Mouse (Mus musculus) lung, embryonic 16.5 days (tissue): ENCODE measurements around the gene Dock8. TPM values are rescaled to one million over a fixed set of nuclear protein-coding genes. Genes with fewer than 3 reads are reported as not detected.

Experiments
- ATAC-seq: fragments of 200-750 bp; cut with Nextera tagmentation; 2 replicates; pipeline ENCODE4 v1.8.0; 2017; ENCODE audit warnings: low read depth, mild to moderate bottlenecking, moderate library complexity
- H3K27ac ChIP-seq: fragments of 300-500 bp; sonication (generic); 2 replicates; pipeline ENCODE4 v1.5.1; 2014; ENCODE audit warnings: mild to moderate bottlenecking, control low read depth, low read length
- H3K27me3 ChIP-seq: fragments of 300-500 bp; sonication (generic); 2 replicates; pipeline ENCODE4 v1.6.1; 2014; ENCODE audit warnings: low read depth, low read length, mixed read lengths; ENCODE audit not compliant: control insufficient read depth, insufficient read depth
- H3K36me3 ChIP-seq: fragments of 300-500 bp; sonication (generic); 2 replicates; pipeline ENCODE4 v1.6.1; 2014; ENCODE audit warnings: low read length; ENCODE audit not compliant: control insufficient read depth, insufficient read depth
- H3K4me1 ChIP-seq: fragments of 300-500 bp; sonication (generic); replicated peaks from 2 replicates; pipeline ENCODE4 v1.6.1; 2014; ENCODE audit warnings: low read length, mixed read lengths; ENCODE audit not compliant: control insufficient read depth, insufficient read depth
- H3K4me2 ChIP-seq: fragments of 300-500 bp; sonication (generic); 2 replicates; pipeline ENCODE4 v1.6.1; 2014; ENCODE audit warnings: low read depth, low read length, control low read depth
- H3K4me3 ChIP-seq: fragments of 300-500 bp; sonication (generic); 2 replicates; pipeline ENCODE4 v1.5.1; 2014; ENCODE audit warnings: mild to moderate bottlenecking, low read length, control low read depth
- H3K9ac ChIP-seq: fragments of 300-500 bp; sonication (generic); 2 replicates; pipeline ENCODE4 v1.6.1; 2014; ENCODE audit warnings: low read length, control low read depth
- H3K9me3 ChIP-seq: fragments of 300-500 bp; sonication (generic); 2 replicates; pipeline ENCODE4 v1.6.1; 2016; ENCODE audit warnings: low read length; ENCODE audit not compliant: control insufficient read depth
- WGBS: fragments of 180-500 bp; shearing (Covaris S2); extraction: QIAGEN DNeasy Blood & Tissue Kit; methylation state at CpG from one replicate; pipeline ENCODE4 v1.1.7; 2014; 5-methylcytosine and 5-hydroxymethylcytosine counted together
- polyA plus RNA-seq: library from polyadenylated mRNA; unstranded; fragments of >200 nt; fragmentation: Nextera tagmentation; extraction: Ambion mirVana; gene quantifications from 2 replicates; pipeline ENCODE4 v1.2.1, GENCODE M21; 2015

The Dock8 gene
- polyA plus RNA-seq, 1 experiment from 2014 or later, result 3.9 TPM

DNA sequence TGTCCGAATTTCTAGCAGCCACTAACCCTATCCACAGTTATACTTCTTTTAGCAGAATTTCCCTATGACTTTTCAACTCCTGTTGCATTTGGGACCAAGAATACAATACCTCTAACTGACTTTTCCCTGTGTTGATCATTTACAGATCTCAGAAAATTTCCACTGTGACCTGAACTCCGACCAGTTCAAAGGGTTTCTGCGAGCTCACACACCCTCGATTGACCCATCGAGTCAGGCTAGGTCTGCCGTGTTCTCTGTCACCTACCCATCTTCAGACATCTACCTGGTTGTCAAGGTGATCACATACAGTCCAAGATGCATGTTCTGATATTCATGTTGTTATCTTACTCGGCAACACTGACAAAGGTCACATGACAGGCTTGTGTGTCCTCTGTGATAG, 90.4 kb downstream of the Dock8 start:
- no peaks in the 10 kb centered on the region for H3K9me3 ChIP-seq
- no peak overlapping the region for H3K27ac ChIP-seq
- H3K4me3 ChIP-seq, result no peak overlapping the region
- peaks cover 3% of the 10 kb centered on the region; the same call in 1 of the 2 replicates for H3K4me1 ChIP-seq
- no peaks in the 10 kb centered on the region for H3K27me3 ChIP-seq
- no peak overlapping the region for H3K4me2 ChIP-seq
- ATAC-seq, result no peak
- no peaks in the 10 kb centered on the region for H3K36me3 ChIP-seq
- WGBS, result 85% methylated on average over 7 of the region's 7 CpGs
- no peak overlapping the region for H3K9ac ChIP-seq

DNA sequence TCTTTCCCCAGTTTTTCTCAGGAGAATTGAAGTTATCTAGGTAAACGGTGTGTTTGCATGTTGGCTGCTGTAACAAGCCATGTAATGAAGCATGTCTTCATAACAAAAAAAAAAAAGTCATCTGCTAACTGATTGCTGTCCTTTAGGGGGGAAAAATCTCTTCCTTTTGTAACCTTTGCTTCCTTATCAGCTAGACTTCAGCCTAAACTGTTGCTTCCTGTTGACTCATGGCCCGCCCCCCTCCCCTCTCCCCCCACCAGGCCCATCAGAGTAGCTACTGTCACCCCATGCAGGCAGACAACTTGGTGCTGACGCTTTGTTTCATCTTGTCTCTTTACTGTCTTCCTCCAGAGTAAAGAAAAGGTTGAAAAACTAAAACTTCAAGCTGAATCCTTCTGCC, 95.8 kb downstream of the Dock8 start:
- no peaks in the 10 kb centered on the region for H3K27me3 ChIP-seq
- H3K4me2 ChIP-seq, result no peak overlapping the region
- no peaks in the 10 kb centered on the region for H3K9me3 ChIP-seq
- H3K4me1 ChIP-seq, result 0 out of 2 replicates have a peak, but pooled peaks cover 7% of the 10 kb centered on the region
- no peak overlapping the region for H3K4me3 ChIP-seq
- WGBS, result 34% methylated on average over 3 of the region's 3 CpGs
- ATAC-seq, result no peak
- no peak overlapping the region for H3K9ac ChIP-seq
- H3K36me3 ChIP-seq, result no peaks in the 10 kb centered on the region
- no peak overlapping the region for H3K27ac ChIP-seq

DNA sequence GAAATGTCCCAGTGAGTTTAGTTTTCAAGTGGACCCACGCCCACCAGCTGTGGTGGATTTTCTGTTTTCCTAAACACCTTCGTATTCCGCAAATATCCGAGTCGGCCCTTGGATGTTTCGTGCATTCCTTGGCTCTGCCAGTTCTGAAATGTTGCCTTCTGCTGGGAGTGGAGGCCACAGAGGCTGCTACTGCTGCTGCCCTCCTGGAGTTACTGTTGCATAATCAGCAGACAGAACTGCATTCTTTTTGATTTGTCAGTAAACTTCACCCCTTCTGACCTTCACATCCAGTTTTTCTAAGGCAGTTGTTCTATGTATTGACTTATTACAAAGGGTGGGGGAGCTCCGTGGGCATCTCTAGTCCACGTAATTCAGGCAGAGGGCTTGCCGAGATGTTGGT, 97.0 kb downstream of the Dock8 start:
- H3K9ac ChIP-seq, result no peak overlapping the region
- H3K4me1 ChIP-seq, result 0 out of 2 replicates have a peak, but pooled peaks cover 7% of the 10 kb centered on the region
- no peak overlapping the region for H3K27ac ChIP-seq
- no peaks in the 10 kb centered on the region for H3K9me3 ChIP-seq
- WGBS, result 65% methylated on average over 9 of the region's 9 CpGs
- no peak for ATAC-seq
- H3K27me3 ChIP-seq, result no peaks in the 10 kb centered on the region
- H3K4me3 ChIP-seq, result no peak overlapping the region
- H3K4me2 ChIP-seq, result no peak overlapping the region
- no peaks in the 10 kb centered on the region for H3K36me3 ChIP-seq

DNA sequence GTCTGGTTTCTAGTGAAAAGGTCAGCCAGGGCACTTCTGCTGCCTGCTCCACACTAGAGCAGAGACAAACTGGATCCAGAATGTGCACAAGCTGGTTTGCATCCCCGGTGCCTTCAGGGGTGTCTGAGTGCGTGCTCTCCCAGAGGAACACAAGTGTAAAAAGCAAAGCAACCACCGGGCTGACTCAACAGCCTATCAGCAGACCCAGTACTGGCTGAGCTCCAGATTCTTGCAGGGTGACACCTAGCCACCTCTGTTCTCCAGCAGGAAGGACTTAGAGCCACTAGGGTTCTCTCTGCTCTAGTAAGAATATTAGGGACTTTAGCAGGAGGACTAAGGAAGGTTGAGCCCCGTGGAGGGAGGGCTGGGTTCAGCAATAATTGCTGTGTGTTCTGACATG, 97.7 kb downstream of the Dock8 start:
- no peaks in the 10 kb centered on the region for H3K36me3 ChIP-seq
- no peak overlapping the region for H3K4me2 ChIP-seq
- 0 out of 2 replicates have a peak, but pooled peaks cover 7% of the 10 kb centered on the region for H3K4me1 ChIP-seq
- H3K9me3 ChIP-seq, result no peaks in the 10 kb centered on the region
- ATAC-seq, result peak; percentile 41; the same call in 1 of the 2 replicates
- no peak overlapping the region for H3K4me3 ChIP-seq
- H3K27me3 ChIP-seq, result no peaks in the 10 kb centered on the region
- H3K9ac ChIP-seq, result no peak overlapping the region
- H3K27ac ChIP-seq, result no peak overlapping the region
- WGBS, result 27% methylated on average over 4 of the region's 4 CpGs

DNA sequence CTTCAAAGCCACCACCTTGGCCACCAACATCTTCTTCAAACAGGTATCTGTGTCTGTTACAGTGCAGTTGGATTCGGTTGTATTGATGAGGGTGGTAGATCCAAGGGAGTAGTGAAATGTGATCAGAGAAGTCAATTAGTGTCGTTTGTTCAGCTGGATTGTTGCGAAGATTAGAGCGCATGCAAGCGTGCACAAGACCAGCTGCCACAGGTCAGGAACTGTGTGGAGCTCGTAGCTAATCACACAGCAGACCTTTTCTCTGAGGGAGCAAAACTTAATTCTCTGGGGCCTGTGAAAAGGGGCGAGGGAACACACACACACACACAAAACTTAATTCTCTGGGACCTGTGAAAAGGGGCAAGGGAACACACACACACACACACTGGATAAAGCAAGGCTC, 98.2 kb downstream of the Dock8 start:
- Histone ChIP-seq H3K36me3 (no peaks in the 10 kb centered on the region), H3K9ac (no peak overlapping the region), H3K4me1 (0 out of 2 replicates have a peak, but pooled peaks cover 7% of the 10 kb centered on the region), H3K4me2 (no peak overlapping the region), H3K27ac (no peak overlapping the region), H3K4me3 (no peak overlapping the region), H3K27me3 (no peaks in the 10 kb centered on the region), H3K9me3 (no peaks in the 10 kb centered on the region)
- WGBS, result 47% methylated on average over 7 of the region's 7 CpGs
- ATAC-seq, result no peak

DNA sequence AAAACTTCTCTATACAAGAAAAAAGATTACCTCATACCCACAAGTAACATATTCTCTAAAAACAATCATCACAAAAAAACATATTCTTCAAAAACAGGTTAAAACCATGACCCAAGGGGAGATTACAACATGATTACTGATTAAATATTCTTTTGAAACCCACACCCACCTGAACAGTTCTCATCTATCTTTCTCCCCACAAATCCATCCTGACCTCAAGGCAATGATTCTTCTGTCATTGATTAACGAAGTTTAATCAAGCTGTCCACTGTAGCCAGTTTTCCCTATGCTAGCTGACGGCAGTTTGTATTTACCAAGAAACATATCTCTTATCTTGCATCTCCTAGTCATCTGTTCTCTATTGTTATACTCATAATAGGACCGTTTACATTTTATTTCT, 98.6 kb downstream of the Dock8 start:
- Histone ChIP-seq H3K4me1 (0 out of 2 replicates have a peak, but pooled peaks cover 7% of the 10 kb centered on the region), H3K9me3 (no peaks in the 10 kb centered on the region), H3K36me3 (no peaks in the 10 kb centered on the region), H3K4me2 (no peak overlapping the region), H3K4me3 (no peak overlapping the region), H3K27ac (no peak overlapping the region), H3K9ac (no peak overlapping the region), H3K27me3 (no peaks in the 10 kb centered on the region)
- WGBS, result 67% methylated on average over 3 of the region's 3 CpGs
- no peak for ATAC-seq

DNA sequence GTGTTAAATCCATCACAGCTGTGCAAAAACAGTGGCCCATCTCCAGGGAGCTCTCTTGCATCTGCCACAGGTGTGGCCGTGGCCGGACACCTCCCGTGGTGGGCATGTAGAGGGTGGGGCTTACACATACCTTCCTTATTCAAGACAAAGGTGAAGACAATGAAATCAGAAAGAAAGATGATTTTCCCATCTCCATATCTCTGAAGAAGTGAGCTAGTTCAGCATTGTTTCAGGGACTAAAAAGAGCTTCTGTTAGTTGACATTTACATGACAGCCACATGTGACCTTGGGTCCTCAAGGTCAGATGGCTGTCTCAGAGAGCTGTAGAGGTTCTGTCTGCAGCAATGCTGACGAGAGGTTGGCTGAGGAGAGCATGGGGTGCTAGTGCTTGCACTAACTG, 99.6 kb downstream of the Dock8 start:
- Histone ChIP-seq H3K27ac (no peak overlapping the region), H3K27me3 (no peaks in the 10 kb centered on the region), H3K4me3 (no peak overlapping the region), H3K4me1 (0 out of 2 replicates have a peak, but pooled peaks cover 7% of the 10 kb centered on the region), H3K4me2 (no peak overlapping the region), H3K36me3 (no peaks in the 10 kb centered on the region), H3K9ac (no peak overlapping the region), H3K9me3 (no peaks in the 10 kb centered on the region)
- WGBS, result 88% methylated on average over 4 of the region's 4 CpGs
- ATAC-seq, result no peak

DNA sequence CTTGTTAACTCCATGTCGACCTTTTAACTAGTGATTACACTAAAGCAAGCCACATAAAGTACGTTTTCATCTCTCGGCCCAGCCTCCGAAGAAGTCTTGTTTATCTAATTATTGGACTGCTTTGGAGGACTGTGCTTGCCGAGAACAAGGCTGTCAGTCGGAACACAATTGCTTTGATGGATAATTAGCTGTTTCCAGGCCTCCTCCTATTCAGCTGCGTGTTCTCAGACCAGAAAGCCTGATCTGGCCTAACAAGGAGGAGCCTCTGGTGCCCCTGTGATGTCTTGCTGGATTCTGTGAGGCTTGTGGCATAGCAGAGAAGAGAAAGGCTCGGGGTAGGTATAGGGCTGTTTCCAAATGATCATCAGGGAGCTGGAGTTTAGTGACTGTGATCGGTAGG, 106.3 kb downstream of the Dock8 start:
- Histone ChIP-seq H3K4me1 (no peaks in the 10 kb centered on the region), H3K4me2 (no peak overlapping the region), H3K4me3 (no peak overlapping the region), H3K27ac (no peak overlapping the region), H3K9me3 (no peaks in the 10 kb centered on the region), H3K27me3 (no peaks in the 10 kb centered on the region), H3K36me3 (no peaks in the 10 kb centered on the region), H3K9ac (no peak overlapping the region)
- ATAC-seq, result no peak
- WGBS, result 40% methylated on average over 9 of the region's 9 CpGs

DNA sequence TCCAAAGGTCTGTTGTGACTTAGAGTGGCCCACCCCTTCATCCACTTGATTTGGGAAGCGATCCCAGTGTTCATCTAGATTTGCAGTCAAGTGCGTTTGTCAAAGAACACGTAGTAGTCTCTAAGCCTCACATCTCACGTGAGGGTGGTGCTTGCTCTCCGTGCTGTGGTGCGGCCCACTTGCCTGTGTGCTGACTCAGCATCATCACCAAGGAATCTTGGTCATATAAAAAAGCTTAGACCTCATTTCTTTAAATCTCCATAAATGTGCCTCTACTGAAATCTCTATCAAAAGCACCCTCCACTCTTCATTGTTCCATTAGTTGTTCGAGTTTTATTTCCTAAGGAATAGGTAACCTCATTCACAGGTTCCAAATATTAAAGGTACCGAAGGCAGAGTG, 107.0 kb downstream of the Dock8 start:
- Histone ChIP-seq H3K36me3 (no peaks in the 10 kb centered on the region), H3K9ac (no peak overlapping the region), H3K4me3 (no peak overlapping the region), H3K27ac (no peak overlapping the region), H3K4me2 (no peak overlapping the region), H3K27me3 (no peaks in the 10 kb centered on the region), H3K9me3 (no peaks in the 10 kb centered on the region), H3K4me1 (no peaks in the 10 kb centered on the region)
- 64% methylated on average over 8 of the region's 8 CpGs for WGBS
- ATAC-seq, result no peak

DNA sequence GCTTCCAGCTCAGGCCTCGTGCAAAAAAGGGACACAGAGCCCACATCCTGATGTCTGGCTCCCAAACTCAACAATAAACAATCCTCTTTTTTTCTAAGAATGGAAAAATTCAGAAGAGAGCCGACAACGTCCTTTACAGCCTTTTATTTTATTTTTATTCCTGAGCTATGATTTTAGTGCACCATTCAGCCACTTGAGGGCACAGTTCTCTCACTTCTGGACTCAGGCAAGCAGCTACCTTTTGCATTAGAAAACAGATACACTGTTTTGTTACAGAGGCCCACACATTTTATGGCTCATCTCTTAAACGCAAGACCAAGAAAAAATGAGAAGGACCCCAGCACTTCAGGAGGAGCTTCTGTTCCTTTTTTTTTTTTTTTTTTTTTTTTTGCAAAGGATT, 108.1 kb downstream of the Dock8 start:
- H3K27ac ChIP-seq, result no peak overlapping the region
- H3K27me3 ChIP-seq, result no peaks in the 10 kb centered on the region
- H3K9ac ChIP-seq, result no peak overlapping the region
- H3K4me2 ChIP-seq, result peak overlapping the region; percentile 27
- H3K9me3 ChIP-seq, result no peaks in the 10 kb centered on the region
- WGBS, result 19% methylated on average over 4 of the region's 4 CpGs
- no peaks in the 10 kb centered on the region for H3K4me1 ChIP-seq
- ATAC-seq, result no peak
- H3K4me3 ChIP-seq, result no peak overlapping the region
- no peaks in the 10 kb centered on the region for H3K36me3 ChIP-seq
